Mouse (Mus musculus): ENCODE measurements around the gene Slamf6. TPM values are rescaled to one million over a fixed set of nuclear protein-coding genes. Genes with fewer than 3 reads are reported as not detected.

The Slamf6 gene
- total and polyA plus RNA-seq, 3 experiments: 0.01 TPM; not detected in 2

GRCm38 (mm10) chr1:171994918-171995715 lies 77.8 kb downstream of the Slamf6 start (continued):
- peak; percentile 81 for TF ChIP-seq MAZ (IDR thresholded peaks at IDR 0.05; ENCODE audit: low read depth, low read length)
- TF ChIP-seq CHD1 (IDR thresholded peaks at IDR 0.05; ENCODE audit: low read depth, low read length): no peak
- TF ChIP-seq CHD2 (IDR thresholded peaks at IDR 0.05; ENCODE audit: low read length): peak; percentile 72
- TF ChIP-seq GATA1 (IDR thresholded peaks at IDR 0.05; ENCODE audit: low read depth, low read length): peak; percentile 98
- no peak for TF ChIP-seq POLR2A (IDR thresholded peaks at IDR 0.05; ENCODE audit: control insufficient read depth in 1 of 2, insufficient read depth in 1 of 2, low read depth in 1 of 2, low read length in 2 of 2, poor library complexity in 1 of 2)
- no peak for TF ChIP-seq ZC3H11A (IDR thresholded peaks at IDR 0.05; ENCODE audit: low read depth, low read length)
- 0 out of 2 replicates have a peak, but pooled peaks have one; percentile 7 for TF ChIP-seq TAL1 (IDR thresholded peaks at IDR 0.05; ENCODE audit: low read length)
- peak; percentile 81; the same call in 1 of the 2 replicates for TF ChIP-seq MEF2A (IDR thresholded peaks at IDR 0.05; ENCODE audit: extremely low read depth, insufficient replicate concordance, low read depth, low read length, poor library complexity, severe bottlenecking)
- TF ChIP-seq EP300 (IDR thresholded peaks at IDR 0.05; ENCODE audit: low read depth in 1 of 2, low read length in 2 of 2): peak; percentile 92 to 95
- TF ChIP-seq TCF12 (IDR thresholded peaks at IDR 0.05; ENCODE audit: low read depth, low read length): peak; percentile 93
- peak; percentile 50 for TF ChIP-seq HCFC1 (IDR thresholded peaks at IDR 0.05; ENCODE audit: low read depth, low read length)
- no peak for TF ChIP-seq GABPA (IDR thresholded peaks at IDR 0.05; ENCODE audit: low read depth, low read length)

- TF ChIP-seq MAFK (IDR thresholded peaks at IDR 0.05; ENCODE audit: borderline replicate concordance, low read depth, low read length) (no peak), NRF1 (IDR thresholded peaks at IDR 0.05; ENCODE audit: insufficient read depth, low read depth, low read length, poor library complexity, severe bottlenecking) (no peak), USF2 (IDR thresholded peaks at IDR 0.05; ENCODE audit: borderline replicate concordance in 1 of 2, insufficient read depth in 1 of 2, low read depth in 1 of 2, low read length in 2 of 2) (no peak), POLR2AphosphoS5 (IDR thresholded peaks at IDR 0.05; ENCODE audit: borderline replicate concordance, low read depth, low read length) (no peak), NELFE (IDR thresholded peaks at IDR 0.05; ENCODE audit: low read depth, low read length) (no peak)
- Histone ChIP-seq H3K36me3 (ENCODE audit: control insufficient read depth in 1 of 2, insufficient read depth in 2 of 2, low read length in 2 of 2) (peaks cover 0 to 15% of the 10 kb centered on the region in 2 experiments; a peak in 2 of 4 replicates), H3K27ac (ENCODE audit: control insufficient read depth, low read depth, low read length) (no peak overlapping the region), H3K27me3 (ENCODE audit: control insufficient read depth in 1 of 2, insufficient read depth in 2 of 2, low read length in 2 of 2) (no peaks in the 10 kb centered on the region), H3K9me3 (replicated peaks; ENCODE audit: insufficient read depth, low read length) (no peaks in the 10 kb centered on the region), H3K4me1 (ENCODE audit: control insufficient read depth in 1 of 2, insufficient read depth in 2 of 2, low read length in 2 of 2) (peaks cover 1 to 10% of the 10 kb centered on the region in 2 experiments), H3K79me2 (ENCODE audit: control insufficient read depth, insufficient read depth, low read length, poor library complexity) (no peaks in the 10 kb centered on the region), H3K9ac (ENCODE audit: control insufficient read depth, low read depth, low read length, poor library complexity, severe bottlenecking) (no peak overlapping the region), H3K4me3 (ENCODE audit: control insufficient read depth in 1 of 2, insufficient read depth in 1 of 2, low read depth in 2 of 2, low read length in 2 of 2) (no peak overlapping the region)
- no peak for DNase-seq (ENCODE audit: low read depth, low spot score)
Observed at GRCm38 (mm10) chr1:171996701-171997100, 79.4 kb downstream of the Slamf6 start.

Measured in MEL (cell line).